Mouse (Mus musculus) ES-E14 (cell line): Measurements from ENCODE around the gene Rps6ka5. TPM values are rescaled to one million over a fixed set of nuclear protein-coding genes. Genes with fewer than 3 reads are reported as not detected.
A peak's percentile ranks its signal among the peaks of the same experiment; 100 is the strongest.

Source experiments
- DNase-seq: peaks from one replicate; pipeline ENCODE4 v3.0.0-alpha.2; 2013; ENCODE audit warnings: low read depth, low spot score
- H3K27ac ChIP-seq: 2 replicates; pipeline ENCODE4 v1.5.1; 2012; ENCODE audit warnings: low read depth, mild to moderate bottlenecking, low read length, moderate library complexity, mixed read lengths; ENCODE audit not compliant: poor library complexity, insufficient read depth, severe bottlenecking
- H3K36me3 ChIP-seq: 2 replicates; pipeline ENCODE4 v1.6.1; 2012; ENCODE audit warnings: mild to moderate bottlenecking, low read length, moderate library complexity, mixed read lengths; ENCODE audit not compliant: control insufficient read depth, poor library complexity, insufficient read depth, severe bottlenecking
- H3K4me1 ChIP-seq, 2 experiments: fragments of 150-350 bp in 1 of 2; sonication (generic) in 1 of 2; 2 replicates each; pipeline ENCODE4 v1.6.1; 2012; ENCODE audit warnings: low read length in 2 of 2, mild to moderate bottlenecking in 1 of 2, mixed read lengths in 1 of 2; ENCODE audit not compliant: control insufficient read depth in 2 of 2, insufficient read depth in 2 of 2, poor library complexity in 1 of 2
- H3K4me3 ChIP-seq, 2 experiments: fragments of 150-350 bp in 1 of 2; sonication (generic) in 1 of 2; 2 replicates each; pipeline ENCODE4 v1.5.1; 2012; ENCODE audit warnings: low read length in 2 of 2, low read depth in 1 of 2, mild to moderate bottlenecking in 1 of 2, mixed read lengths in 1 of 2; ENCODE audit not compliant: insufficient read depth in 1 of 2, poor library complexity in 1 of 2, severe bottlenecking in 1 of 2
- H3K9ac ChIP-seq: 2 replicates; pipeline ENCODE4 v1.6.1; 2012; ENCODE audit warnings: low read depth, mild to moderate bottlenecking, low read length, mixed read lengths; ENCODE audit not compliant: poor library complexity, insufficient read depth, severe bottlenecking
- H3K9me3 ChIP-seq: fragments of 150-350 bp; sonication (generic); 2 replicates; pipeline ENCODE4 v1.6.1; 2012; ENCODE audit warnings: low read depth, mild to moderate bottlenecking, low read length; ENCODE audit not compliant: control insufficient read depth, insufficient read depth
- CHD2 ChIP-seq: IDR thresholded peaks from 2 replicates; pipeline ENCODE4 v1.6.1; 2014; ENCODE audit warnings: mild to moderate bottlenecking, low read depth, low read length, inconsistent platforms
- HCFC1 ChIP-seq: IDR thresholded peaks from 2 replicates; pipeline ENCODE4 v1.6.1; 2012; ENCODE audit warnings: low read length, inconsistent platforms, borderline replicate concordance; ENCODE audit not compliant: insufficient read depth
- MAFK ChIP-seq: IDR thresholded peaks from 2 replicates; pipeline ENCODE4 v1.6.1; 2014; ENCODE audit warnings: mild to moderate bottlenecking, low read depth, low read length, inconsistent platforms; ENCODE audit not compliant: insufficient read depth
- ZC3H11A ChIP-seq: IDR thresholded peaks from 2 replicates; pipeline ENCODE4 v1.6.1; 2012; ENCODE audit warnings: low read depth, mild to moderate bottlenecking, inconsistent platforms, low read length, borderline replicate concordance
- ZNF384 ChIP-seq: IDR thresholded peaks from 2 replicates; pipeline ENCODE4 v1.6.1; 2012; ENCODE audit warnings: low read depth, low read length, inconsistent platforms
- in situ Hi-C, 2 experiments: fragments of 600-800 bp; cut with MboI; formaldehyde crosslinking; loops; one replicate each; pipeline ENCODE4 v1.15.1; 2025; ENCODE audit warnings: low sequenced_read_pairs in 2 of 2, inconsistent platforms in 1 of 2; ENCODE audit not compliant: unreplicated experiment in 2 of 2
- total RNA-seq: library from RNA; depleted of rRNA; stranded (reverse); fragments of 300-350 nt; gene quantifications from 2 replicates; pipeline ENCODE4 v1.2.3, GENCODE M21; 2012

The Rps6ka5 gene
- total RNA-seq, 1 experiment, result 5.5 TPM

DNA sequence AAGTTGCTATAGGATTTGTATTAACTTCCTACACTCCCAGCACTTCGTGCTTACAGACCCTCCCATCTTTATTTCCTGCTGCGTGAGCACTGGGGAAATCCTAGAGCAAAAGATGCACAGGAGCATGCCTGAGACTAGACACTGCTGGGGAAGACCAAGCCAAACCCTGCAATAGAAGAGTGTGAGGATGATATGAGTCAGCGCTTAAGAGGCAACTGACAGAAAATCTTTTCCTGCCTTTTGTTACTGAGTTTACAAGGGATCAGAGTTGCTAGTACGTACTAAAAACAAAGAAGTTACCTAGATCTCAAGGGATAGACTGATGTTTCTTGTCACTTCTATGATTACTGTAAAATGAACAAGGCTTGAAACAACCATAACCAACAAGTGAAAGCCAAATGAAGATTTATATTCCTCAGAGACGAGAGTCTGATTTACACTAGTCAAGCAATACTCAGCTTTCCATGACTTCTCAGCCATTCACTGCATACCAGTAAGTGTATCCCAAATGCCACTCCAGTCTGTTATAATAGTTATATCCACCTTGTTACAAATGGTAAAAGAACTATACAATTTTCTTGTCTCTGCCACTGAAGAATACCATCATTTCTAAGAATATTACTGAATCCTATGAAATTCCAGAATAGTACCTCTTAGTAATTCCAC is 21.6 kb downstream of the Rps6ka5 start:
- Histone ChIP-seq H3K4me3 (no peak overlapping the region), H3K9ac (no peak overlapping the region), H3K9me3 (no peaks in the 10 kb centered on the region), H3K27ac (no peak overlapping the region), H3K36me3 (no peaks in the 10 kb centered on the region), H3K4me1 (no peaks in the 10 kb centered on the region)
- no peak for TF ChIP-seq HCFC1
- TF ChIP-seq CHD2, result no peak
- no peak for TF ChIP-seq ZC3H11A
- no peak for TF ChIP-seq MAFK
- no peak for TF ChIP-seq ZNF384
- in situ Hi-C loops, result no loop called here
- DNase-seq, result no peak

DNA sequence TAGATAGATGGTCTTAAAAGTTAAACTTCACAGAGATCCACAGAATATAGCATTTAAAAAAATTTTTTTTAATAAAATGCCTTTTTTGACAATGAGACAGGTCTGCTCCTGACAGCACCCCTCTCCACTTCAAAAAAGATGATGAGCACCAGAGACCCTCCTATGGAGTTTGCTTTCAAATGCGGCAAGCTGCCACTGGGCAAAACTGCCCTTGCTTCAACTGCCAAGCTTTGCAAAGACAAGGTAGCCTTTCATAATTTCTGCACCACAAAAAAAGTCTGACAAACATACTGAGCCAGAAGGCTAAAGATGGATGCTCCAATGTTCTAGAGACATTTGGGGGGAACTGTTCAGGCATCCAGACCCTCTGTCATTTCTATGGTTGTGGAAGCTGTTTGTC is 28.8 kb downstream of the Rps6ka5 start:
- in situ Hi-C loops, result no loop called here

DNA sequence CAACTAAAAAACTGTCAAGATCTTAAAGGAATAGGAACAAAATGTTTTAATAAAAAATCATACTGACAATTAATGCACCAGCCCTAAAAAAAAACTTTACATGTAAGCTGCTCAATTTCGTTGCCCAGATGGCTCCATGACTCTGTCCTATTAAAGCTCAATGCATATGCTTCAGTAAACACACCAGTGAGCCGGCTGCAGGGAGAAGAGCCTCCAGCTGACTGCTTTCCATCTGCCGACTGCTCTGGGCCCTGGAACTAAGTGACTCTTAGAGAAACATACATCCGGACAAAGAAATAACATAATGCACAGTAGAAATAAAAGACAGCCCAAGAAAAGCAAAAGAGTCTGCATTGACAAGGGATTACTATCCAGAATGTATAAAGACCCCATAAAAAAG is 30.2 kb downstream of the Rps6ka5 start:
- Histone ChIP-seq H3K36me3 (no peaks in the 10 kb centered on the region), H3K4me3 (no peak overlapping the region), H3K9me3 (no peaks in the 10 kb centered on the region), H3K9ac (no peak overlapping the region), H3K4me1 (no peaks in the 10 kb centered on the region; a peak in 1 of 4 replicates), H3K27ac (no peak overlapping the region)
- DNase-seq, result no peak
- in situ Hi-C loops, result no loop called here
- TF ChIP-seq HCFC1, result no peak
- no peak for TF ChIP-seq MAFK
- no peak for TF ChIP-seq ZC3H11A
- TF ChIP-seq ZNF384, result no peak
- TF ChIP-seq CHD2, result no peak

More for the DNA sequence above, 28.8 kb downstream of the Rps6ka5 start:
- Histone ChIP-seq H3K4me1 (no peaks in the 10 kb centered on the region), H3K9me3 (no peaks in the 10 kb centered on the region), H3K9ac (no peak overlapping the region), H3K4me3 (no peak overlapping the region), H3K27ac (no peak overlapping the region), H3K36me3 (no peaks in the 10 kb centered on the region)
- TF ChIP-seq HCFC1 (no peak), ZNF384 (no peak), MAFK (no peak), CHD2 (no peak), ZC3H11A (no peak)
- DNase-seq, result no peak

DNA sequence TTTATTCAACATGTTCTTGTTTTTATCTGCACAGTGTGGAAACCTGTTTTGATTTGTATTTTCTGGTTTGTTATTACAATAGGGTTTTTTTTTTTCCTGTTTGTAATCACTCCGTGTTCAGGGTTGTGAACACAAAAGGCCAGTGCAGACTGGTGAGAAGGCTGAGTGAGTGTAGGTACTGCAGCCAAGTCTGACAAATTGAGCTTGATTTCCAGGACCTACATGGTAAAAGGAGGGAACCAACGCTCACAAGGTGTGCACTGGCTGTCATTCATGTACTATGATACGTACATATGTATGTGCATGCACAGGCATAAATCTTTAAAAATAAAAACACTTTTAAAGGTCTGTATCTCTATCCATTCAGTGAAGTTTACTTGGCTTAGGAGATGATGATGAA is 31.5 kb downstream of the Rps6ka5 start:
- TF ChIP-seq HCFC1, result no peak
- no peak for TF ChIP-seq CHD2
- TF ChIP-seq MAFK, result no peak
- no peak for TF ChIP-seq ZNF384
- no peak for TF ChIP-seq ZC3H11A
- Histone ChIP-seq H3K36me3 (no peaks in the 10 kb centered on the region), H3K4me3 (no peak overlapping the region), H3K9ac (no peak overlapping the region), H3K4me1 (no peaks in the 10 kb centered on the region; a peak in 1 of 4 replicates), H3K9me3 (no peaks in the 10 kb centered on the region), H3K27ac (no peak overlapping the region)
- in situ Hi-C loops, result no loop called here
- no peak for DNase-seq

DNA sequence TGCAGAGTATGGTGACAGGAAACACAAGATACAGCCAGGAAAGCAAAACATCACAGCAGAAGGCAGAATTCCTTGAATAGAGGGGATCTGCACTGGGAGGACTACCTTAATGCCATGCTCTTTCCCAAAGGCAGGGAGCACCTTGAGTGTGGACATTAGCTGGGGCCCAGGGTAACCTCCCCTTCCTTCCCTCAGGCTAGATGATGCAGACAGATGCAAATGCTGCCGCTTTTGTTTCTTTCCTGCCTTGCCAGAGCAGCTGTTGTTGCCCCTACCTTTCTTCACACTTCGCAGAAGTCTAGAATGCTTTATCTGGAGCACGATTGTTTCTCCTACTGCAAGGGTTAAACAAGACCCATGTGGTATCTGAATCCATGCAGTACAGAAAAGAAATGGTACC is 34.6 kb downstream of the Rps6ka5 start:
- H3K9ac ChIP-seq, result no peak overlapping the region
- in situ Hi-C loops, result no loop called here
- no peaks in the 10 kb centered on the region for H3K9me3 ChIP-seq
- no peak overlapping the region for H3K27ac ChIP-seq
- H3K4me1 ChIP-seq, result no peaks in the 10 kb centered on the region; a peak in 1 of 4 replicates
- H3K36me3 ChIP-seq, result no peaks in the 10 kb centered on the region
- DNase-seq, result peak; percentile 36
- TF ChIP-seq MAFK, result no peak
- no peak for TF ChIP-seq HCFC1
- no peak for TF ChIP-seq ZC3H11A
- no peak for TF ChIP-seq ZNF384
- TF ChIP-seq CHD2, result no peak
- no peak overlapping the region for H3K4me3 ChIP-seq
